ENCODE assay signal across 23 mouse cellular contexts in the genomic region with DNA sequence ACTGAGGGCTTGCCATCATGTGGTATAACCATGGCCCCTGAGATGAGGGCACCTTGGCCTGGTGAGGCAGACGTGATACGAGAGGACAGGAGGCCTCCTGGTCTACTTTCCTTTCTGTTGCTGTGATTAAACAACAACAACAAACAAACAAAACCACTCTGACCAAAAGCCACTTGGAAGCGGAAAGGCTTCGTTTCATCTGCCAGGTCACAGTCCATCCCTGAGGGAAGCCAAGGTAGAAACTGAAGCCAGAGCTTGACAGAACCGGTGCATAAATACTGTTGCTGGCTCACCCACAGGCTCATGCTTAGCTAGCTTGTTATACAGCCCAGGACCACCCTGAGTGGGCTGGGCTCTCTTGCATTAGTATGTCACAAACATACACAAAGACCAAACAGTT. TPM values are rescaled to one million over a fixed set of nuclear protein-coding genes. Genes with fewer than 3 reads are reported as not detected.
"Had no signal": no experiment of that assay in that cellular context is flagged by ENCODE, and none has a peak within 500 bp of the region (broad histone marks: within the 10 kb centered on the region; RNA-seq: fewer than 3 reads in every experiment).

No protein-coding gene starts in this region.

- H3K9ac ChIP-seq: limb, embryonic 12.5 days; limb, embryonic 15.5 days; liver, embryonic 14.5 days; lung, embryonic 15.5 days; midbrain, embryonic 13.5 days; neural tube, embryonic 13.5 days; stomach, embryonic 15.5 days had no signal

- H3K36me3 ChIP-seq: limb, embryonic 12.5 days; limb, embryonic 15.5 days; lung, embryonic 15.5 days; midbrain, embryonic 10.5 days; midbrain, embryonic 13.5 days; neural tube, embryonic 13.5 days; stomach, embryonic 15.5 days had no signal

- H3K27me3 ChIP-seq: limb, embryonic 12.5 days; limb, embryonic 15.5 days; lung, embryonic 15.5 days; midbrain, embryonic 13.5 days; neural tube, embryonic 13.5 days; stomach, embryonic 15.5 days had no signal

- H3K4me1 ChIP-seq: lung, embryonic 15.5 days; stomach, embryonic 15.5 days had no signal

- ATAC-seq: hindbrain, postnatal 0 days; inflammation-experienced regulatory T-cells, adult 6 months; intestine, embryonic 16.5 days; midbrain, embryonic 13.5 days; midbrain, embryonic 16.5 days had no signal

- H3K9me3 ChIP-seq: limb, embryonic 12.5 days; limb, embryonic 15.5 days; lung, embryonic 15.5 days; megakaryocyte, embryonic 14.5 days; midbrain, embryonic 10.5 days; midbrain, embryonic 13.5 days; neural tube, embryonic 13.5 days; stomach, embryonic 15.5 days had no signal

- H3K4me3 ChIP-seq: limb, embryonic 12.5 days; limb, embryonic 15.5 days; lung, embryonic 15.5 days; megakaryocyte, embryonic 14.5 days; midbrain, embryonic 10.5 days; midbrain, embryonic 13.5 days; myocyte; neural tube, embryonic 13.5 days; stomach, embryonic 15.5 days had no signal

- H3K4me2 ChIP-seq: limb, embryonic 12.5 days; limb, embryonic 15.5 days; lung, embryonic 15.5 days; midbrain, embryonic 13.5 days; neural tube, embryonic 13.5 days; stomach, embryonic 15.5 days had no signal

- H3K27ac ChIP-seq: hindbrain, postnatal 0 days; limb, embryonic 12.5 days; limb, embryonic 15.5 days; liver, embryonic 14.5 days; lung, embryonic 15.5 days; midbrain, embryonic 10.5 days; midbrain, embryonic 13.5 days; neural tube, embryonic 13.5 days; stomach, embryonic 15.5 days had no signal

- DNase-seq: kidney, postnatal 4 days; left cerebral cortex, postnatal 4 days; lung, adult 18-20 months; lung, postnatal 10 days; lung, postnatal 36 days; retina, postnatal 1 day; right cerebral cortex, postnatal 25 days; spleen, adult 18-20 months; thymus, postnatal 25 days had no signal

RNA-seq across cellular contexts. Expression of gene Cys1, which starts 55.2 kb away (rescaled TPM):
- polyA plus RNA-seq: inflammation-experienced regulatory T-cells, adult 6 months had no signal
